Mouse (Mus musculus) naive thymus-derived CD4-positive, alpha-beta T cell, adult 2 months (primary cell): ENCODE data around the gene Olfr214.
"Not testable (repeated sequence)": the region's sequence is repeated elsewhere in the genome, so short reads cannot be mapped to it uniquely, and the experiment has no call there.

Source experiments
- DNase-seq: peaks from one replicate; pipeline ENCODE4 v3.0.0-alpha.2; 2011; ENCODE audit warnings: low read depth

The Olfr214 gene

GRCm38 (mm10) chr6:116553935-116554334 lies at the start of gene Olfr214:
Gene Olfr214, plus strand, starts transcription at chr6:116554235.
- DNase-seq = no peak

GRCm38 (mm10) chr6:116506302-116507003 lies 47.6 kb upstream of the Olfr214 start, which contains the start of gene Olfr212:
Gene Olfr212, plus strand, starts transcription at chr6:116506516.
- not testable (repeated sequence) for DNase-seq

GRCm38 (mm10) chr6:116514832-116515231 lies 39.2 kb upstream of the Olfr214 start:
- no peak for DNase-seq

GRCm38 (mm10) chr6:116538156-116538555 lies 15.9 kb upstream of the Olfr214 start, which contains the start of gene Olfr213:
Gene Olfr213, plus strand, starts transcription at chr6:116538456.
- no peak for DNase-seq

- no peak for DNase-seq
These were observed 11.5 kb upstream of the Olfr214 start for GRCm38 (mm10) chr6:116542500-116542899.

- not testable (repeated sequence) for DNase-seq
These were observed 3.2 kb upstream of the Olfr214 start, which contains the start of gene Gm5580 for GRCm38 (mm10) chr6:116550841-116551240. Gene Gm5580, plus strand, starts transcription at chr6:116551141.

- DNase-seq = no peak
These were observed 917 bp downstream of the Olfr214 start for GRCm38 (mm10) chr6:116554952-116555351.

- peak; percentile 15 for DNase-seq
These were observed 15.8 kb downstream of the Olfr214 start for GRCm38 (mm10) chr6:116569834-116570233.

GRCm38 (mm10) chr6:116584095-116584494 lies 30.1 kb downstream of the Olfr214 start, which contains the start of gene Olfr215:
Gene Olfr215, minus strand, starts transcription at chr6:116584195.
- DNase-seq = no peak

- DNase-seq = not testable (repeated sequence)
These were observed 46.9 kb downstream of the Olfr214 start for GRCm38 (mm10) chr6:116600969-116601368.

GRCm38 (mm10) chr6:116607230-116607629 lies 53.2 kb downstream of the Olfr214 start:
- no peak for DNase-seq
